Mouse (Mus musculus): ENCODE measurements at regions not wholly inside any gene's neighbourhood (a gene's known extent, or its start where the extent isn't known, plus 50 kb on each side); places are given as distances from the start of the nearest gene placed in this dataset.

- TF ChIP-seq CTCF (IDR thresholded peaks at IDR 0.05; ENCODE audit: borderline replicate concordance, control insufficient read depth, extremely low read depth, insufficient read depth, low read length, poor library complexity) (no peak), POLR2A (IDR thresholded peaks at IDR 0.05; ENCODE audit: control insufficient read depth, extremely low read depth, insufficient read depth, low read length, poor library complexity) (no peak)
Measured at GRCm38 (mm10) chr5:64576426-64577262, 226.5 kb upstream of the Klf3 start.

Data from thymus, adult 2 months (tissue).